ENCODE assay signal across 15 mouse cellular contexts in genomic region chr14:8127971-8128370, GRCm38 (mm10).
"Had no signal": no experiment of that assay in that cellular context is flagged by ENCODE, and none has a peak within 500 bp of the region (broad histone marks: within the 10 kb centered on the region; RNA-seq: fewer than 3 reads in every experiment).

No protein-coding gene starts in this region.

- H3K9me3 ChIP-seq: intestine, embryonic 15.5 days; limb, embryonic 12.5 days; liver, embryonic 13.5 days; lung, embryonic 15.5 days; midbrain, embryonic 13.5 days; neural tube, embryonic 15.5 days had no signal

- H3K4me3 ChIP-seq: intestine, embryonic 15.5 days; layer of hippocampus, adult 2 months; limb, embryonic 12.5 days; liver, embryonic 13.5 days; lung, embryonic 15.5 days; midbrain, embryonic 13.5 days; neural tube, embryonic 15.5 days had no signal

- H3K27ac ChIP-seq: intestine, embryonic 15.5 days; layer of hippocampus, adult 2 months; limb, embryonic 12.5 days; liver, embryonic 13.5 days; lung, embryonic 15.5 days; midbrain, embryonic 13.5 days; neural tube, embryonic 15.5 days had no signal

- H3K9ac ChIP-seq: intestine, embryonic 15.5 days; limb, embryonic 12.5 days; liver, embryonic 13.5 days; liver, postnatal 0 days; lung, embryonic 15.5 days; midbrain, embryonic 13.5 days; neural tube, embryonic 15.5 days had no signal

- H3K27me3 ChIP-seq: intestine, embryonic 15.5 days; limb, embryonic 12.5 days; liver, embryonic 13.5 days; lung, embryonic 15.5 days; midbrain, embryonic 13.5 days; neural tube, embryonic 15.5 days had no signal

- H3K4me1 ChIP-seq: intestine, embryonic 15.5 days; limb, embryonic 12.5 days; liver, embryonic 13.5 days; lung, embryonic 15.5 days; midbrain, embryonic 13.5 days; neural tube, embryonic 15.5 days had no signal

- H3K4me2 ChIP-seq: intestine, embryonic 15.5 days; limb, embryonic 12.5 days; liver, embryonic 13.5 days; lung, embryonic 15.5 days; midbrain, embryonic 13.5 days; neural tube, embryonic 15.5 days had no signal

- DNase-seq: kidney, adult 18-20 months; kidney, postnatal 10 days; kidney, postnatal 4 days; liver; liver, embryonic 13.5 days; liver, postnatal 0 days; right cerebral cortex, adult 18-20 months; right cerebral cortex, postnatal 25 days; thymus, adult 18-20 months had no signal
